Mouse (Mus musculus): Measurements from ENCODE around the gene Irf4. TPM values are rescaled to one million over a fixed set of nuclear protein-coding genes. Genes with fewer than 3 reads are reported as not detected.

The Irf4 gene
- polyA plus RNA-seq, 1 experiment from 2014 or later = 0.12 TPM

DNA sequence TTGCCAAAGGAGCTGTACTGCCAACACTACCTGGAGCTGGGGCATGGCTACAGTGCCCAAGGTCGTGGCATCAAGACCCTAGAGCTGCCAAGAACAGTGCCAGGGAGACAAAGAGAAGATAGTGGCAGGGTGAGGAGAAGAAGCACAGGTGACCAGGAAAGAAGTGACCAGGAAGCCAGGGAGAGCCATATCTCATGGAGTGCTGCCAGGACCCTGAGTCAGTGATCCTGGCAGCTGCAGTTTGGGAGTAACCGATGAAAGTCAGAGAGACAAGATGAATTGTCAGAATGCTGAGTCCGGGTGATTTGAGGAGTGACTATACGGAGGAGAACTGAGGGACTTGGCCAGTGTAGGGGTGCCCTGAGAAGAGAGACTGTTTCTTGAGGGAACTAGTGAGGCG, 44.6 kb downstream of the Irf4 start:
- no peak overlapping the region for H3K27ac ChIP-seq (ENCODE audit: low read length)
- peaks cover 7% of the 10 kb centered on the region; the same call in 1 of the 2 replicates for H3K4me1 ChIP-seq (ENCODE audit: control insufficient read depth, insufficient read depth, low read length)
- H3K27me3 ChIP-seq (ENCODE audit: control insufficient read depth, insufficient read depth, low read length) = no peaks in the 10 kb centered on the region
- no peaks in the 10 kb centered on the region for H3K36me3 ChIP-seq (ENCODE audit: control insufficient read depth, insufficient read depth, low read length)
- WGBS = 78% methylated on average over 5 of the region's 5 CpGs
- ATAC-seq (ENCODE audit: insufficient read depth, low FRiP score) = no peak
- H3K4me2 ChIP-seq (ENCODE audit: low read depth, low read length) = no peak overlapping the region
- no peak overlapping the region for H3K9ac ChIP-seq (ENCODE audit: low read length)
- H3K9me3 ChIP-seq (replicated peaks; ENCODE audit: control insufficient read depth, low read length) = no peaks in the 10 kb centered on the region
- no peak overlapping the region for H3K4me3 ChIP-seq (replicated peaks; ENCODE audit: low read length)

DNA sequence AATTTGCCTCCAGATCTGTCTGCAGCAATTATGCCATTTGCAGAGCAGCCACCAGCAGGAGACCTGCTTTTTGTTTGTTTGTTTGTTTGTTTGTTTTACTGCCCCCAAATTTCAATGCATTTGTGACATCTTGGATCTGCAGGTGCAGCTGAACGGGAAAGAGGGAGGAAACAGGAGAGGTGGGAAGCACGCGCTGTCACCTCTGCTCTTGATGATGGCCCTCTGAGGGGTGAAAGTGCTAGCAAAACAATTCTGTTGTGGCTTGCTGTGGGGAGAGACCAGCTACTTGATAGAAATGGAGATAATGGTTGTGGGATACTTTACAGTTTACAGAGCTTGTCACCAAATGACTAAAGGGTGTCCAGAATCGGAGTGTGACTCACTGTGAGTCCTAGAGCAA, 46.9 kb downstream of the Irf4 start:
- no peaks in the 10 kb centered on the region for H3K9me3 ChIP-seq (replicated peaks; ENCODE audit: control insufficient read depth, low read length)
- no peaks in the 10 kb centered on the region for H3K36me3 ChIP-seq (ENCODE audit: control insufficient read depth, insufficient read depth, low read length)
- H3K4me2 ChIP-seq (ENCODE audit: low read depth, low read length) = no peak overlapping the region
- WGBS = 79% methylated on average over 4 of the region's 4 CpGs
- H3K27me3 ChIP-seq (ENCODE audit: control insufficient read depth, insufficient read depth, low read length) = no peaks in the 10 kb centered on the region
- no peak overlapping the region for H3K4me3 ChIP-seq (replicated peaks; ENCODE audit: low read length)
- H3K4me1 ChIP-seq (ENCODE audit: control insufficient read depth, insufficient read depth, low read length) = peaks cover 7% of the 10 kb centered on the region; the same call in 1 of the 2 replicates
- no peak for ATAC-seq (ENCODE audit: insufficient read depth, low FRiP score)
- no peak overlapping the region for H3K9ac ChIP-seq (ENCODE audit: low read length)
- no peak overlapping the region for H3K27ac ChIP-seq (ENCODE audit: low read length)

DNA sequence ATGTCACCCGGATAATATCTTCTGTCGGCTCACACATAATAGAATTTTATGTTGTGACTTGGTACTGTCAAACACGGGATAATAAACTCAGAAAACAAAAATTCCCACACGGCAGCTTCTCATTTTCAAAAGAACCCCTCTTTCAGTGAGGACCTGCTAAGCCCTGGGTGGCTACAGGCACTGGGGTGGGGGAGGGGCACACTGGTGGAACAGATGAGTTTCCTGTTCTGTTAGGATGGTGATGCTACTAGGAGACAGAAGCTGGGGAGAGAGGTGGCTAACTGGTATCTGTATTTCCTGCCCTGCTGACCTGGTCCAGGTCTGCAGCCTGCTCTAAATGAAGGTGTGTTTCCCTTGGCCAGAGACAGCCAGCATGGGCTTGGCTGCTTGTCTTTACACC, 52.9 kb downstream of the Irf4 start:
- Histone ChIP-seq H3K9ac (ENCODE audit: low read length) (no peak overlapping the region), H3K4me1 (ENCODE audit: control insufficient read depth, insufficient read depth, low read length) (no peaks in the 10 kb centered on the region), H3K4me3 (replicated peaks; ENCODE audit: low read length) (no peak overlapping the region), H3K9me3 (replicated peaks; ENCODE audit: control insufficient read depth, low read length) (no peaks in the 10 kb centered on the region), H3K27ac (ENCODE audit: low read length) (no peak overlapping the region), H3K4me2 (ENCODE audit: low read depth, low read length) (no peak overlapping the region), H3K27me3 (ENCODE audit: control insufficient read depth, insufficient read depth, low read length) (no peaks in the 10 kb centered on the region), H3K36me3 (ENCODE audit: control insufficient read depth, insufficient read depth, low read length) (no peaks in the 10 kb centered on the region)
- 70% methylated on average over 4 of the region's 4 CpGs for WGBS
- no peak for ATAC-seq (ENCODE audit: insufficient read depth, low FRiP score)

DNA sequence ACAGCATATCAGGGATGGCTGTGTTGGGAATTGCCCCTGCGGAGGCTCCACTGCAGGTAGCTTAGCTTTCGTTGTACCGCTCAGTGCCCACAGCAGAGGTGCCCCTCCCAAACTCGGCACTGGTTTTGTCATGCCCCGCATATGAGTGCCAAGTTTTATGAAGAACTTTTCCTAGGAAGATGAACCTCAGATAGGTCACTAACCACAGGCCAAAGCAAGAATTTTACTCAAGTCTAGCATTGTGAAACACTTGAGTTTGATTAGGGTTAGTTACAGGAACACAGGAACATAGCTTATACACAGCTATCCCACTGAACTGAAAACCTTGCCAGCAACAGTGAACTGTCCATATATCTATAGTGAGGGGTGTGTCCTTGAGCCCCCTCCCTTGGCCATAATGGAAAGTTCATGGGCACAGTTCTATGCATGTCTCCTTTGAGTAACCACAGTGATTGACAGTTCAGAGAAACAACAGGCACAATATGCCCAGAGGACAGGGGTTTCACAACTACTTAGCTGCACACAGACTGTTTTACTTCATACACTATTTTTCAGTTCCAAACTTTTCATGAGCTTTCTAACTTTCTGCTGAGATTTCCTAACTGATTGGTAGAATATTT, 53.4 kb downstream of the Irf4 start:
- Histone ChIP-seq H3K4me2 (ENCODE audit: low read depth, low read length) (no peak overlapping the region), H3K27me3 (ENCODE audit: control insufficient read depth, insufficient read depth, low read length) (no peaks in the 10 kb centered on the region), H3K9ac (ENCODE audit: low read length) (no peak overlapping the region), H3K9me3 (replicated peaks; ENCODE audit: control insufficient read depth, low read length) (no peaks in the 10 kb centered on the region), H3K4me1 (ENCODE audit: control insufficient read depth, insufficient read depth, low read length) (no peaks in the 10 kb centered on the region), H3K27ac (ENCODE audit: low read length) (no peak overlapping the region), H3K36me3 (ENCODE audit: control insufficient read depth, insufficient read depth, low read length) (no peaks in the 10 kb centered on the region), H3K4me3 (replicated peaks; ENCODE audit: low read length) (no peak overlapping the region)
- ATAC-seq (ENCODE audit: insufficient read depth, low FRiP score) = no peak
- 86% methylated on average over 5 of the region's 5 CpGs for WGBS

GRCm38 (mm10) chr13:30809240-30809639, 60.2 kb downstream of the Irf4 start:
- Histone ChIP-seq H3K27me3 (ENCODE audit: control insufficient read depth, insufficient read depth, low read length) (no peaks in the 10 kb centered on the region), H3K9ac (ENCODE audit: low read length) (no peak overlapping the region), H3K9me3 (replicated peaks; ENCODE audit: control insufficient read depth, low read length) (no peaks in the 10 kb centered on the region), H3K4me3 (replicated peaks; ENCODE audit: low read length) (no peak overlapping the region), H3K4me2 (ENCODE audit: low read depth, low read length) (no peak overlapping the region), H3K27ac (ENCODE audit: low read length) (no peak overlapping the region), H3K36me3 (ENCODE audit: control insufficient read depth, insufficient read depth, low read length) (0 out of 2 replicates have a peak, but pooled peaks cover 3% of the 10 kb centered on the region), H3K4me1 (ENCODE audit: control insufficient read depth, insufficient read depth, low read length) (no peaks in the 10 kb centered on the region)
- 85% methylated on average over 7 of the region's 7 CpGs for WGBS
- ATAC-seq (ENCODE audit: insufficient read depth, low FRiP score) = no peak

- Histone ChIP-seq H3K27me3 (ENCODE audit: control insufficient read depth, insufficient read depth, low read length) (no peaks in the 10 kb centered on the region), H3K36me3 (ENCODE audit: control insufficient read depth, insufficient read depth, low read length) (0 out of 2 replicates have a peak, but pooled peaks cover 3% of the 10 kb centered on the region), H3K27ac (ENCODE audit: low read length) (no peak overlapping the region), H3K4me1 (ENCODE audit: control insufficient read depth, insufficient read depth, low read length) (no peaks in the 10 kb centered on the region), H3K4me3 (replicated peaks; ENCODE audit: low read length) (no peak overlapping the region), H3K4me2 (ENCODE audit: low read depth, low read length) (no peak overlapping the region), H3K9ac (ENCODE audit: low read length) (no peak overlapping the region), H3K9me3 (replicated peaks; ENCODE audit: control insufficient read depth, low read length) (no peaks in the 10 kb centered on the region)
- ATAC-seq (ENCODE audit: insufficient read depth, low FRiP score) = no peak
- WGBS = 82% methylated on average over 5 of the region's 5 CpGs
These were observed 64.4 kb downstream of the Irf4 start for GRCm38 (mm10) chr13:30813464-30813863.

DNA sequence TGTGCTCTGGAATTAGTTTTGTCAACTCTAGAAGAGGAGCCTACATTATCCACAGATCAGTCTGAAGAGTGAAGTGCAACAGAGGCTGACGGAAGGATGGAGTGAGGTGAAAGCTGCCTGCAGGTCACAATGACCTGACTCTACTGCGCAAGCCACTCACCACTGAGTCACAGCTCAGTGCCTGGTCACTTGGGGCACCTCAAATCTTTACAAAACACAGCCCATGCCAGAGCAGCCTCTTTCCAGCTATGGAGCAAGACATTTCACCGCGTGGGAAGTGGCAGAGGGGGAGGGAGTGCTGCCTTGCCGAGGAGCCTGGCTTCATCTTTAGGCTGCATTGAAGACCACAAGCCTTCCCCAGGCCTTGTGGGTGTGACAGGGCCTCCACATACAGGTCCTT, 65.2 kb downstream of the Irf4 start:
- Histone ChIP-seq H3K4me1 (ENCODE audit: control insufficient read depth, insufficient read depth, low read length) (no peaks in the 10 kb centered on the region), H3K9me3 (replicated peaks; ENCODE audit: control insufficient read depth, low read length) (no peaks in the 10 kb centered on the region), H3K36me3 (ENCODE audit: control insufficient read depth, insufficient read depth, low read length) (0 out of 2 replicates have a peak, but pooled peaks cover 3% of the 10 kb centered on the region), H3K4me3 (replicated peaks; ENCODE audit: low read length) (no peak overlapping the region), H3K4me2 (ENCODE audit: low read depth, low read length) (no peak overlapping the region), H3K9ac (ENCODE audit: low read length) (no peak overlapping the region), H3K27ac (ENCODE audit: low read length) (no peak overlapping the region), H3K27me3 (ENCODE audit: control insufficient read depth, insufficient read depth, low read length) (no peaks in the 10 kb centered on the region)
- 89% methylated on average over 5 of the region's 5 CpGs for WGBS
- ATAC-seq (ENCODE audit: insufficient read depth, low FRiP score) = no peak

Other genes starting within 250 kb of the Irf4 start
- 247 and 268 TPM in 2 replicates for gene Uqcrfs1, start 203.9 kb upstream of the Irf4 start, polyA plus RNA-seq (2015; fragmentation: Nextera tagmentation; extraction: Ambion mirVana)
- gene Dusp22, start 89.2 kb upstream of the Irf4 start, polyA plus RNA-seq (2015; fragmentation: Nextera tagmentation; extraction: Ambion mirVana) = 31.4 and 37.5 TPM in 2 replicates
- not detected in 2 replicates for gene Hus1b, start 198.5 kb downstream of the Irf4 start, polyA plus RNA-seq (2015; fragmentation: Nextera tagmentation; extraction: Ambion mirVana)
- gene Exoc2, start 224.9 kb downstream of the Irf4 start, polyA plus RNA-seq (2015; fragmentation: Nextera tagmentation; extraction: Ambion mirVana) = 28.8 and 29.1 TPM in 2 replicates
- 0.08 TPM in 1 of 2 replicates, not detected in the other for gene Gm5447, start 225.0 kb downstream of the Irf4 start, polyA plus RNA-seq (2015; fragmentation: Nextera tagmentation; extraction: Ambion mirVana)